Mouse (Mus musculus) kidney, adult 2 months (tissue): ENCODE measurements around the gene Ttc26. TPM values are rescaled to one million over a fixed set of nuclear protein-coding genes. Genes with fewer than 3 reads are reported as not detected.
"Not testable (repeated sequence)": the region's sequence is repeated elsewhere in the genome, so short reads cannot be mapped to it uniquely, and the experiment has no call there.

ENCODE experiments used
- DNase-seq: peaks from one replicate; pipeline ENCODE4 v3.0.0; 2021
- H3K27ac ChIP-seq: fragments of 200-500 bp; 2 replicates; pipeline ENCODE4 v1.5.1; 2012; ENCODE audit warnings: low read depth, low read length, control low read depth, inconsistent platforms; ENCODE audit not compliant: insufficient read depth
- H3K27me3 ChIP-seq: fragments of 200-500 bp; replicated peaks from 2 replicates; pipeline ENCODE4 v1.6.1; 2012; ENCODE audit warnings: mild to moderate bottlenecking, moderate library complexity, low read length, inconsistent platforms; ENCODE audit not compliant: control insufficient read depth, insufficient read depth
- H3K36me3 ChIP-seq: fragments of 200-500 bp; 2 replicates; pipeline ENCODE4 v1.6.1; 2012; ENCODE audit warnings: mild to moderate bottlenecking, moderate library complexity, low read length, inconsistent platforms; ENCODE audit not compliant: control insufficient read depth, insufficient read depth
- H3K4me1 ChIP-seq: fragments of 200-500 bp; 2 replicates; pipeline ENCODE4 v1.6.1; 2011; ENCODE audit warnings: low read length; ENCODE audit not compliant: control insufficient read depth, insufficient read depth
- H3K4me3 ChIP-seq: fragments of 200-500 bp; 2 replicates; pipeline ENCODE4 v1.5.1; 2011; ENCODE audit warnings: mild to moderate bottlenecking, low read depth, low read length, control low read depth; ENCODE audit not compliant: insufficient read depth
- CTCF ChIP-seq: fragments of 200-500 bp; conservative IDR thresholded peaks from 2 replicates; pipeline ENCODE4 v1.5.1; 2011; ENCODE audit warnings: low read depth, mild to moderate bottlenecking, control low read depth, low read length, moderate library complexity, mixed read lengths; ENCODE audit not compliant: insufficient read depth, insufficient read length
- POLR2A ChIP-seq: fragments of 200-500 bp; IDR thresholded peaks from one replicate; pipeline ENCODE4 v1.6.1; 2011; ENCODE audit warnings: low read depth, low read length, control low read depth
- WGBS: fragments of 180-500 bp; shearing (Covaris S2); methylation state at CpG from one replicate; pipeline ENCODE4 v1.1.7; 2018; 5-methylcytosine and 5-hydroxymethylcytosine counted together
- polyA plus RNA-seq: library from polyadenylated mRNA; depleted of rRNA; stranded (reverse); fragments of >200 nt; gene quantifications from 2 replicates; pipeline ENCODE4 v1.2.3, GENCODE M21; 2012

The Ttc26 gene
- polyA plus RNA-seq, 1 experiment: 2.4 TPM

GRCm38 (mm10) chr6:38357603-38358252 lies 23.5 kb upstream of the Ttc26 start:
- no peaks in the 10 kb centered on the region for H3K27me3 ChIP-seq
- H3K27ac ChIP-seq: no peak overlapping the region
- no peak for DNase-seq
- TF ChIP-seq POLR2A: no peak
- no peak for TF ChIP-seq CTCF
- H3K36me3 ChIP-seq: no peaks in the 10 kb centered on the region
- no peak overlapping the region for H3K4me3 ChIP-seq
- no peaks in the 10 kb centered on the region for H3K4me1 ChIP-seq
- 82% methylated on average over 5 of the region's 5 CpGs for WGBS

GRCm38 (mm10) chr6:38358253-38359027 lies 22.8 kb upstream of the Ttc26 start:
- H3K36me3 ChIP-seq: no peaks in the 10 kb centered on the region
- H3K4me1 ChIP-seq: no peaks in the 10 kb centered on the region
- no peak for DNase-seq
- TF ChIP-seq CTCF (no peak), POLR2A (no peak)
- no peaks in the 10 kb centered on the region for H3K27me3 ChIP-seq
- no peak overlapping the region for H3K4me3 ChIP-seq
- no peak overlapping the region for H3K27ac ChIP-seq
- WGBS: 78% methylated on average over 8 of the region's 8 CpGs

GRCm38 (mm10) chr6:38359044-38359735 lies 22.1 kb upstream of the Ttc26 start:
- H3K27ac ChIP-seq, H3K4me3 ChIP-seq, DNase-seq, H3K4me1 ChIP-seq, H3K27me3 ChIP-seq, H3K36me3 ChIP-seq: not testable (repeated sequence)
- WGBS: 93% methylated on average over 11 of the region's 11 CpGs

GRCm38 (mm10) chr6:38359736-38360499 lies 21.4 kb upstream of the Ttc26 start:
- no peak for DNase-seq
- no peaks in the 10 kb centered on the region for H3K4me1 ChIP-seq
- H3K27me3 ChIP-seq: no peaks in the 10 kb centered on the region
- WGBS: 76% methylated on average over 12 of the region's 12 CpGs
- TF ChIP-seq CTCF (no peak), POLR2A (no peak)
- no peak overlapping the region for H3K27ac ChIP-seq
- no peaks in the 10 kb centered on the region for H3K36me3 ChIP-seq
- no peak overlapping the region for H3K4me3 ChIP-seq

- DNase-seq: no peak
- H3K4me1 ChIP-seq: no peaks in the 10 kb centered on the region
- H3K36me3 ChIP-seq: no peaks in the 10 kb centered on the region
- 87% methylated on average over 4 of the region's 4 CpGs for WGBS
- H3K27me3 ChIP-seq: no peaks in the 10 kb centered on the region
- H3K27ac ChIP-seq: no peak overlapping the region
- H3K4me3 ChIP-seq: no peak overlapping the region
- TF ChIP-seq POLR2A: no peak
- TF ChIP-seq CTCF: no peak
These were observed 20.2 kb upstream of the Ttc26 start for GRCm38 (mm10) chr6:38361065-38361464.

- no peak for DNase-seq
- Histone ChIP-seq H3K4me3 (no peak overlapping the region), H3K36me3 (no peaks in the 10 kb centered on the region), H3K27me3 (no peaks in the 10 kb centered on the region), H3K4me1 (no peaks in the 10 kb centered on the region), H3K27ac (no peak overlapping the region)
- TF ChIP-seq CTCF (no peak), POLR2A (no peak)
- 59% methylated on average over 1 of the region's 1 CpGs for WGBS
These were observed 19.3 kb upstream of the Ttc26 start for GRCm38 (mm10) chr6:38361937-38362336.
